In the genomic region with DNA sequence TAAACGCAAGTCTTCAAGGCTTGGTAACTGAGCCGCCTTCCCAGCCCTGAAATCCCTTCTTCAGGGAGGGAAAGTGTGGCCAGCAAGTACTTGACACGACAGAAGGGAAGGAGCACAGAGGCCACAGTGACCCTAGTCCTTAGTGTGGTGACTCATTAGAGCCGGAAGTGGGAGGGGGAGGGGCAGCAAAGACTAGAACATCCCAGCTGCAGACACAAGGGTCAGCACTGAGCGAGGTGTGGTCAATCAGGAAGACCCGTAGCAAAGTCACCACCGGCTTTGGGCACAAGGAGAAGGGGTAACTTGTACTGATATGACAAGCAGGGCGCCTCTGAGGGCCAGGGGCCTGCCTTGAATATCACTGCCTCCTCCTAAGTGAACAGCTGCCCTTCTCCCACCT, we compare ENCODE assay signal across 9 mouse cellular contexts. TPM values are rescaled to one million over a fixed set of nuclear protein-coding genes. Genes with fewer than 3 reads are reported as not detected.
A peak's percentile ranks its signal among the peaks of the same experiment; 100 is the strongest.
DNase-seq lines count a peak whose midpoint lies in the region; ATAC-seq and TF ChIP-seq lines count a peak whose summit lies in the region.
"Had no signal": no experiment of that assay in that cellular context is flagged by ENCODE, and none has a peak within 500 bp of the region (broad histone marks: within the 10 kb centered on the region; RNA-seq: fewer than 3 reads in every experiment).

No protein-coding gene starts in this region.

- no peak overlapping the region; the same call in 1 of the 2 replicates for H3K27ac ChIP-seq in intestine, postnatal 0 days (ENCODE audit: low read depth, low read length)
- no peak overlapping the region for H3K27ac ChIP-seq in lung, embryonic 14.5 days (ENCODE audit: low read depth)
- no peak overlapping the region for H3K27ac ChIP-seq in layer of hippocampus, adult 2 months

- no peak for TF ChIP-seq CTCF in intestine, postnatal 0 days (IDR thresholded peaks at IDR 0.05; ENCODE audit: low read depth)
- TF ChIP-seq CTCF in lung, embryonic 14.5 days (IDR thresholded peaks at IDR 0.05; ENCODE audit: low read depth) = no peak
- no peak for TF ChIP-seq CTCF in layer of hippocampus, adult 2 months (conservative IDR thresholded peaks at IDR 0.05)

- no peaks in the 10 kb centered on the region for H3K9me3 ChIP-seq in intestine, postnatal 0 days (ENCODE audit: control insufficient read depth)
- H3K9me3 ChIP-seq in lung, embryonic 14.5 days (ENCODE audit: low read depth, low read length) = no peaks in the 10 kb centered on the region

- peak; percentile 48; the same call in 1 of the 2 replicates for ATAC-seq in intestine, postnatal 0 days
- no peak for ATAC-seq in lung, embryonic 14.5 days (ENCODE audit: insufficient read depth)

- intact Hi-C loops in left cerebral cortex, postnatal 36 days (cut with DNase I) = no loop called here

- peaks cover 36% of the 10 kb centered on the region; the same call in 1 of the 2 replicates for H3K36me3 ChIP-seq in intestine, postnatal 0 days (ENCODE audit: control insufficient read depth, insufficient read depth)
- H3K36me3 ChIP-seq in lung, embryonic 14.5 days (ENCODE audit: insufficient read depth) = peaks cover 19% of the 10 kb centered on the region; the same call in 1 of the 2 replicates

- no peaks in the 10 kb centered on the region for H3K4me1 ChIP-seq in intestine, postnatal 0 days (replicated peaks; ENCODE audit: control insufficient read depth, insufficient read depth, low read length)
- no peaks in the 10 kb centered on the region for H3K4me1 ChIP-seq in lung, embryonic 14.5 days (ENCODE audit: insufficient read depth)

- no peak overlapping the region for H3K4me2 ChIP-seq in intestine, postnatal 0 days (replicated peaks; ENCODE audit: low read depth)
- no peak overlapping the region for H3K4me2 ChIP-seq in lung, embryonic 14.5 days

- peak; percentile 36 for DNase-seq in Muller cell, postnatal 12 days (ENCODE audit: inconsistent ontology term)
- peak; percentile 50 for DNase-seq in embryo, embryonic 11 days
- DNase-seq in lung, embryonic 14.5 days = peak; percentile 17
- DNase-seq in layer of hippocampus, adult 2 months (ENCODE audit: low spot score in 2 of 2) = no peak
- no peak for DNase-seq in layer of hippocampus, adult 11-12 months (ENCODE audit: low spot score)
- DNase-seq in left cerebral cortex, postnatal 36 days (ENCODE audit: low spot score in 2 of 2) = no peak
- no peak for DNase-seq in cerebellum, adult 9-11 months

- H3K4me3 ChIP-seq in intestine, postnatal 0 days (ENCODE audit: low read depth, low read length) = no peak overlapping the region
- H3K4me3 ChIP-seq in lung, embryonic 14.5 days (ENCODE audit: low read depth, low read length) = no peak overlapping the region
- H3K4me3 ChIP-seq in layer of hippocampus, adult 2 months = no peak overlapping the region

- 48% methylated on average over 8 of the region's 8 CpGs for WGBS in intestine, postnatal 0 days
- WGBS in lung, embryonic 14.5 days = 37% methylated on average over 8 of the region's 8 CpGs

- no peak overlapping the region for H3K9ac ChIP-seq in intestine, postnatal 0 days (ENCODE audit: low read depth, low read length)
- H3K9ac ChIP-seq in lung, embryonic 14.5 days = no peak overlapping the region

- H3K27me3 ChIP-seq in intestine, postnatal 0 days (replicated peaks; ENCODE audit: control insufficient read depth, insufficient read depth, low read length) = no peaks in the 10 kb centered on the region
- no peaks in the 10 kb centered on the region for H3K27me3 ChIP-seq in lung, embryonic 14.5 days (ENCODE audit: insufficient read depth, low read length)

RNA-seq across cellular contexts. Expression of gene Plod1, which starts 8.9 kb away (rescaled TPM):
- polyA plus RNA-seq in intestine, postnatal 0 days (2015; fragmentation: Nextera tagmentation; extraction: Ambion mirVana) = 28.0 and 28.8 TPM in 2 replicates
- polyA plus RNA-seq in lung, embryonic 14.5 days (2014; fragmentation: Nextera tagmentation; extraction: Ambion mirVana) = 40.0 and 42.4 TPM in 2 replicates
- 10 to 100 TPM; 16.4 to 21.5 TPM for total RNA-seq in layer of hippocampus, adult 2 months (2021)
- 10 to 100 TPM; 15.7 to 16.5 TPM for total RNA-seq in left cerebral cortex, postnatal 36 days (2021)

RNA-seq across cellular contexts. Expression of gene 2510039O18Rik, which starts 13.0 kb away (rescaled TPM):
- 25.7 and 26.3 TPM in 2 replicates for polyA plus RNA-seq in intestine, postnatal 0 days (2015; fragmentation: Nextera tagmentation; extraction: Ambion mirVana)
- polyA plus RNA-seq in lung, embryonic 14.5 days (2014; fragmentation: Nextera tagmentation; extraction: Ambion mirVana) = 20.2 and 22.5 TPM in 2 replicates
- total RNA-seq in layer of hippocampus, adult 2 months (2021) = 10 to 100 TPM; 27.0 to 27.9 TPM
- 10 to 100 TPM; 27.4 to 29.1 TPM for total RNA-seq in left cerebral cortex, postnatal 36 days (2021)

RNA-seq across cellular contexts. Expression of gene Mfn2, which starts 23.2 kb away (rescaled TPM):
- 44.2 and 46.9 TPM in 2 replicates for polyA plus RNA-seq in intestine, postnatal 0 days (2015; fragmentation: Nextera tagmentation; extraction: Ambion mirVana)
- 31.7 and 32.6 TPM in 2 replicates for polyA plus RNA-seq in lung, embryonic 14.5 days (2014; fragmentation: Nextera tagmentation; extraction: Ambion mirVana)
- 100 to 1,000 TPM; 198 to 200 TPM for total RNA-seq in layer of hippocampus, adult 2 months (2021)
- 100 to 1,000 TPM; 181 to 206 TPM for total RNA-seq in left cerebral cortex, postnatal 36 days (2021)

RNA-seq across cellular contexts. Expression of gene Nppb, which starts 57.9 kb away (rescaled TPM):
- polyA plus RNA-seq in intestine, postnatal 0 days (2015; fragmentation: Nextera tagmentation; extraction: Ambion mirVana) = not detected in 2 replicates
- polyA plus RNA-seq in lung, embryonic 14.5 days (2014; fragmentation: Nextera tagmentation; extraction: Ambion mirVana) = not detected in 2 replicates
- not detected for total RNA-seq in layer of hippocampus, adult 2 months (2021)
- not detected for total RNA-seq in left cerebral cortex, postnatal 36 days (2021)
- total RNA-seq: neutrophil, adult 5-6 weeks had no signal

RNA-seq across cellular contexts. Expression of gene Fv1, which starts 58.9 kb away (rescaled TPM):
- polyA plus RNA-seq in intestine, postnatal 0 days (2015; fragmentation: Nextera tagmentation; extraction: Ambion mirVana) = 1.3 and 1.8 TPM in 2 replicates
- 9.5 and 11.5 TPM in 2 replicates for polyA plus RNA-seq in lung, embryonic 14.5 days (2014; fragmentation: Nextera tagmentation; extraction: Ambion mirVana)
- total RNA-seq in layer of hippocampus, adult 2 months (2021) = 1 to 10 TPM; 8.8 to 9.5 TPM
- total RNA-seq in left cerebral cortex, postnatal 36 days (2021) = 1 to 10 TPM; 8.7 to 9.5 TPM

Comparison
In these comparisons a context has a peak if more than half of its experiments do, and no peak if none do; other contexts are left out.
1. DNase-seq: peak in Muller cell, postnatal 12 days (single experiment), embryo, embryonic 11 days (single experiment) and lung, embryonic 14.5 days (single experiment); none in layer of hippocampus, adult 2 months (0 of 2), layer of hippocampus, adult 11-12 months (single experiment), left cerebral cortex, postnatal 36 days (0 of 2) and cerebellum, adult 9-11 months (single experiment).